Mouse (Mus musculus) bone marrow, adult 2 months (tissue): Measurements from ENCODE around the gene Zfp287. TPM values are rescaled to one million over a fixed set of nuclear protein-coding genes. Genes with fewer than 3 reads are reported as not detected.

ENCODE experiments used
- H3K27ac ChIP-seq: fragments of 200-500 bp; 2 replicates; pipeline ENCODE4 v1.5.1; 2012; ENCODE audit warnings: low read depth, mild to moderate bottlenecking, control low read depth, inconsistent platforms, low read length; ENCODE audit not compliant: control insufficient read depth, poor library complexity, insufficient read depth
- H3K4me1 ChIP-seq: fragments of 200-500 bp; 2 replicates; pipeline ENCODE4 v1.6.1; 2011; ENCODE audit warnings: low read length; ENCODE audit not compliant: control insufficient read depth, insufficient read depth
- H3K4me3 ChIP-seq: fragments of 200-500 bp; replicated peaks from 2 replicates; pipeline ENCODE3; 2011; ENCODE audit warnings: mild to moderate bottlenecking, low read depth, low read length, control low read depth; ENCODE audit not compliant: control insufficient read depth
- CTCF ChIP-seq: fragments of 200-500 bp; IDR thresholded peaks from 2 replicates; pipeline ENCODE4 v1.5.1; 2011; ENCODE audit warnings: low read length, control low read depth; ENCODE audit not compliant: control insufficient read depth, insufficient read depth
- POLR2A ChIP-seq: fragments of 200-500 bp; IDR thresholded peaks from 2 replicates; pipeline ENCODE4 v1.6.1; 2011; ENCODE audit warnings: low read depth, mild to moderate bottlenecking, control low read depth, low read length, borderline replicate concordance; ENCODE audit not compliant: control insufficient read depth
- WGBS: fragments of 180-500 bp; shearing (Covaris S2); methylation state at CpG from one replicate; pipeline ENCODE4 v1.1.7; 2018; 5-methylcytosine and 5-hydroxymethylcytosine counted together
- polyA plus RNA-seq: library from polyadenylated mRNA; stranded (reverse); fragments of >200 nt; gene quantifications from 2 replicates; pipeline ENCODE4 v1.2.4, GENCODE M21; 2011; ENCODE audit warnings: low replicate concordance; ENCODE audit not compliant: missing spikeins, insufficient read depth, insufficient read length

Gene Zfp287
- polyA plus RNA-seq: 0.66 and 2.3 TPM in 2 replicates

- H3K27ac ChIP-seq: 0 out of 2 replicates have a peak within 1 kb of the TSS, but pooled peaks have one; percentile 14
- WGBS: 2% methylated on average over 48 of the region's 48 CpGs
- TF ChIP-seq CTCF (no peak), POLR2A (peak; percentile 28; the same call in 1 of the 2 replicates)
- peak within 1 kb of the TSS; percentile 84 for H3K4me3 ChIP-seq
- H3K4me1 ChIP-seq: no peaks in the 10 kb centered on the region
These were observed at the start of gene Zfp287 for GRCm38 (mm10) chr11:62731311-62732021. TSS of gene Zfp287 (minus strand) at chr11:62731905.

- no peak for TF ChIP-seq POLR2A
- TF ChIP-seq CTCF: no peak
- Histone ChIP-seq H3K27ac (no peak overlapping the region), H3K4me3 (no peak overlapping the region), H3K4me1 (no peaks in the 10 kb centered on the region)
- WGBS: 89% methylated on average over 7 of the region's 7 CpGs
These were observed 44.8 kb upstream of the Zfp287 start for GRCm38 (mm10) chr11:62776510-62776909.

- Histone ChIP-seq H3K27ac (no peak overlapping the region), H3K4me3 (no peak overlapping the region), H3K4me1 (no peaks in the 10 kb centered on the region; the same call in 1 of the 2 replicates)
- TF ChIP-seq POLR2A (no peak), CTCF (no peak)
- 55% methylated on average over 9 of the region's 9 CpGs for WGBS
These were observed 29.2 kb upstream of the Zfp287 start for GRCm38 (mm10) chr11:62760755-62761457.

- no peak overlapping the region for H3K27ac ChIP-seq
- TF ChIP-seq POLR2A: no peak
- TF ChIP-seq CTCF: no peak
- WGBS: 87% methylated on average over 11 of the region's 11 CpGs
- no peaks in the 10 kb centered on the region; the same call in 1 of the 2 replicates for H3K4me1 ChIP-seq
- no peak overlapping the region for H3K4me3 ChIP-seq
These were observed 26.8 kb upstream of the Zfp287 start for GRCm38 (mm10) chr11:62758491-62758890.

GRCm38 (mm10) chr11:62757906-62758305, 26.2 kb upstream of the Zfp287 start:
- TF ChIP-seq CTCF: no peak
- H3K4me3 ChIP-seq: no peak overlapping the region
- 82% methylated on average over 6 of the region's 6 CpGs for WGBS
- H3K27ac ChIP-seq: no peak overlapping the region
- H3K4me1 ChIP-seq: no peaks in the 10 kb centered on the region; the same call in 1 of the 2 replicates

GRCm38 (mm10) chr11:62757143-62757507, 25.4 kb upstream of the Zfp287 start:
- WGBS: 3% methylated on average over 7 of the region's 7 CpGs
- no peaks in the 10 kb centered on the region; the same call in 1 of the 2 replicates for H3K4me1 ChIP-seq
- TF ChIP-seq CTCF (no peak), POLR2A (no peak)
- H3K4me3 ChIP-seq: no peak overlapping the region
- no peak overlapping the region for H3K27ac ChIP-seq

- Histone ChIP-seq H3K27ac (no peak overlapping the region), H3K4me1 (no peaks in the 10 kb centered on the region), H3K4me3 (no peak overlapping the region)
- 6% methylated on average over 36 of the region's 36 CpGs for WGBS
- TF ChIP-seq CTCF (peak; percentile 62), POLR2A (peak; percentile 41; the same call in 1 of the 2 replicates)
These were observed 24.9 kb upstream of the Zfp287 start for GRCm38 (mm10) chr11:62756456-62757142.

- H3K4me3 ChIP-seq: no peak within 1 kb of the TSS
- TF ChIP-seq CTCF (no peak), POLR2A (no peak)
- no peaks in the 10 kb centered on the region; the same call in 1 of the 2 replicates for H3K4me1 ChIP-seq
- WGBS: 80% methylated on average over 8 of the region's 8 CpGs
- no peak within 1 kb of the TSS for H3K27ac ChIP-seq
These were observed 21.1 kb upstream of the Zfp287 start, which contains the start of gene Gm10428 for GRCm38 (mm10) chr11:62752780-62753179. TSS of gene Gm10428 (plus strand) at chr11:62753100.
